Mouse (Mus musculus) NIH3T3 (cell line): ENCODE results near the gene Itgav.

Experiments
- DNase-seq: peaks from one replicate; pipeline ENCODE4 v3.0.0-alpha.2; 2012; ENCODE audit warnings: low read depth

The Itgav gene

DNA sequence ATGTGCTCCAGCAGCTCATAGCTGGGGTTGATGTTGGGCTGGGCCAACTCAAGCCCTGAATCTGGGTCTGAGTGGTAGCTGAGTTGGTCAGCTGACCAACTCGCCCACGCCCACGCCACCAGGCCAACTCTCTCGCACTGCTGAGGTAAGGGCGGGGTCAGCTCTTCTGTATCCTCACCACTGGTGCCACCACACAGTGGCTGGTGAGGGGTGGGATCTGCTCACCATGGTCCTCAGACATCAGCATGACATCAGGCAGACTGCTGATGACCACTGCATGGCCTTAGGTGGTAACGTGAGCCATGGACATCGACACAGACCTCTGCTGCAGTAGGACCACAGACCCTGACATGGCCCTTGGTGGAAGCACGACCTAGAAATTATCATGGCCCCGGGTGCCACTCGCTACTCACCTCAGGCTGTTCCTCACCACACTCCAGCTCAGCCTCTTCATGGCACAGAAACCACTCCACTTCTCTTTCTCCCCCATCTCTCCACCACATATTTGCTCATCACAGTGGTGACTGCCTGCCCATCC lies 24.5 kb downstream of the Itgav start:
- no peak for DNase-seq

DNA sequence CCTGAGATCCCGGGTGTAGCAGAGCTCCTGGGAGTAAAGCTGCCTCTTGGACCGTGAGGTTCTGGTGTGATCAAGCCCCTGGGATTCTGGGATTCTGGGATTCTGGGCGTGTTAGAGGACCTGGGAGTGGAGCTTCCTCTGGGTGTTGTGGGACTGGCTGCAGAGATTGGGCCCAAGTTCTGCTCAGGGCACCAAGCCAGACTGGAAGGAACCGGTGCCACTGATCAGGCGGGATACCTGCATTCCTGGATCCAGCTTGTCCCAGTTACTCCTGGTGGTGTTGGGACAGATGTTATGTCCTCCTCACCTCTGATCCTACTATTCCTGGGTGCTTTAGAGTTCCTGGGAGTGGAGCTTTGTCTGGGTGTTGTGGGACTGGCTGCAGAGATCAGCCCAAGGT lies 28.8 kb downstream of the Itgav start:
- no peak for DNase-seq

DNA sequence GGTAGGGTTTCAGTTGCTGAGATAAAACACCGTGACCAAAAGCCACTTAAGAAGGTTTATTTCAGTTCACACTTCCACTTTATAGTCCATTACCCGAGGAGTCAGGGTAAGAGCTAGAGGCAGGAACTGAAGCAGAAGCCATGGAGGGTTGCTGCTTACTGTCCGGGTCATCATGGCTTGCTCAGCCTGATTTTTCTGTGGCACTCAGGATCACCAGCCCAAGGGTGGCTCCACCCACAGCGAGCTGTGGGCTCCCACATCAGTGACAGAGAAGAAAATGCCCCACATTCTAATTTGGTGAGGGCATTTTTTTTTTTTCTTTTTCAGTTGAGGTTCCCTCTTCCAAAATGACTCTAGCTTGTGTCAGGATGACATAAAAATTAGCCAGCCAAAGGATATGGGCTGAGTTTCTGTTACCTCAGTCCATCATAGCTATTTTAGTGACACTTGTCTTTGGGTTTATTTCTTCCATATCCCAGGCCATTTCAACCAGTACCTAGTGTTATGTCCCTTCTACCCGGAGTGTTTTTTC lies 30.2 kb downstream of the Itgav start:
- no peak for DNase-seq

DNA sequence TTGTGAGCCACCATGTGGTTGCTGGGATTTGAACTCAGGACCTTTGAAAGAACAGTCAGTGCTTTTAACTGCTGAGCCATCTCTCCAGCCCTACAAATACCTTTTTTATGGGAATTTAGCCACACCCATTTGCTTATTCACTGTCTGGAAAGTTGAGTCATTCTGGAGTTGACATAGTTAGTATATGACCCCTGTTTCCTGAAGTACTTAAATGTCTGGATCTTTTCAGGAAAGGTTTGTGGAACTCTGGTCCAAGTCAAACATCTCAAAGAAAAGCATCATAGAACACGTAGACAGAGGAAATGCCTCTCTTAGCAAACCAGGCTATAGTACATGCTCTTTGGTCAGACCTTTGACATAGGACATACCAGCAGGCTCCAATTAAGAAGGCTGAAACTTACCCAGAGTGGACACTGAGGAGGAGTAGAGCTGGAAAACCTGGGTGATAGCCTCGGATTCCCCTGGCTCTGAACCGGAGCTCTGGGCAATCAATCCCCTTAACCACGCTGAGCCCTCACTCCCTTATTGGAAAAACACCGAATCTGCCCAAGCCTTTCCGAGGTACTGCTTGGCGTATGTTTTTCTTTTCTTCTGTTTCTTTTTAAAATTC lies 34.5 kb downstream of the Itgav start:
- peak; percentile 56 for DNase-seq

DNA sequence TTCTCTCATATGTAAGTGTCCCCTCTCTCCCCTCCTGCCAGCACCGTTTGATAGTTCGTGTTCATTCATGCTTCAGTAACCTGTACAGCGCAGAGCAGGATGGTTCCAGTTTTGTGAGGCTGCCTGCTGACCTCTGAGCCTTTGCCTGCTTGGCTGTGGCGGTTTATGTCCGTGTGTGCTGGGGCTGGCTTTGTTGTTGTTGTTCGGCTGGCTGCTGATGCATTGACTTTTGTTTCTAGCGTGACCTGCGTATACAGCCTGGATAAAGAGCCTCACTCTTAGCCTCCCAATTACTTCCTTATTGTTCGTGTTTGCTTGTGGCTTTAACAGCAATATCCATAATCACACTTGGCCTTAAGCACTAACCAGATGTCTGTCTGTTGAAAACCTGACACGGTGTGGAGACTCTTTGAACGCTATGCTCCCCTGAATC lies 35.0 kb downstream of the Itgav start:
- DNase-seq, result no peak

DNA sequence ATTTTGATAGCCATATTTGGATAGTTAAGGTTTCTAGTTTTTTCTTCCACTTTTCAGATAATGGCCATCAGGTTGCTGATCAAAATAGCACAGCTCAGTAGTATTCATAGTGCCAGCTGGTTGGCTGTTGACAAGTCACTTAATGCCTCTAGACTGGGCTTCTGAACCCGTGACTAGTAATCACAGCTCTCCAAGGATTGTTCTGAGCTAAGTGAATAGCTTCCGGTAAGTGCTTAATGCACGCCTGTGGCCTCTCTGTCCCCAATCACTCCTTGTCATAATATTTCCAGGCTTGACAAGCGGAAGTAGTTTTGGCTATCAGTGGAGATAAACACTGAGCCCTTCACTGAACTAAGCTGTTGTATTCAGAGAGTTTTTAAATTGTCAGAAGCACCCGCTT lies 35.5 kb downstream of the Itgav start:
- peak; percentile 11 for DNase-seq

DNA sequence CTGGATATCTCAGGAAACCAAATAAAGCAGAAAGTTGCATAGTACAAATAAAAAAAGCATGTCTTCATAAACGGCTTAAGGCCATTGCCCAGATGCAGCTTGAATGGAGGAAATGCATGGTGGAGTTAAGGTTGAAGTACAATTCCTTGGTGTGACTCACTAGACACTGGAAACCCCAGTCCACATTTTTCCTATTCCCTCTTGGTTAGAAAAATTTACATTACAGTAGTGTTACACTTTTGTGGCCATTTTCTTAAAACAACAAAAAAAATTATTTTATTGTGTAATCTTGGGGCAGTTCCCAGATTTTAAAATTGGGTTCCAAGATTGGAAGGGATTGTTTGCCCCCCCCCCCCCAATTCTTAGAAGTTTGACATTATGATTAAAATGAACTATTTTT lies 35.9 kb downstream of the Itgav start:
- peak; percentile 78 for DNase-seq

DNA sequence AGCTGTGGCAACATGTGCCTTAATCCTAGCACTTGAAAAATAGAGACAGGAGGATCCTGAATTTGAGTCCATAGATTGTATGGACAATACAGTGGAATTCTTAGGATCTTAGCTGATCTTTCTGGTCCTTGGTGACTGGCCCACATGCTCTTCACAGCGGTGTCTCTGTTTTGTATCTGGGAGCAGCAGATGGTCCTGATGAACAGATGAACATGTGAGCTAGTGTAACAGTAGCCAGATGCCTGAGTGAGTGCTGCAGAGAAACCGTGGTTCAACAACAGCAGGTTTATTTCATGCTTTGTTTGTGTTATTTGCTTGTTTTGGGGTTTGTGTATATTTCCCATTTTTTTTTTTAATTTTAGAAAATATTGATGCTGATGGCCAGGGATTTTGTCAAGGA lies 37.3 kb downstream of the Itgav start:
- no peak for DNase-seq

DNA sequence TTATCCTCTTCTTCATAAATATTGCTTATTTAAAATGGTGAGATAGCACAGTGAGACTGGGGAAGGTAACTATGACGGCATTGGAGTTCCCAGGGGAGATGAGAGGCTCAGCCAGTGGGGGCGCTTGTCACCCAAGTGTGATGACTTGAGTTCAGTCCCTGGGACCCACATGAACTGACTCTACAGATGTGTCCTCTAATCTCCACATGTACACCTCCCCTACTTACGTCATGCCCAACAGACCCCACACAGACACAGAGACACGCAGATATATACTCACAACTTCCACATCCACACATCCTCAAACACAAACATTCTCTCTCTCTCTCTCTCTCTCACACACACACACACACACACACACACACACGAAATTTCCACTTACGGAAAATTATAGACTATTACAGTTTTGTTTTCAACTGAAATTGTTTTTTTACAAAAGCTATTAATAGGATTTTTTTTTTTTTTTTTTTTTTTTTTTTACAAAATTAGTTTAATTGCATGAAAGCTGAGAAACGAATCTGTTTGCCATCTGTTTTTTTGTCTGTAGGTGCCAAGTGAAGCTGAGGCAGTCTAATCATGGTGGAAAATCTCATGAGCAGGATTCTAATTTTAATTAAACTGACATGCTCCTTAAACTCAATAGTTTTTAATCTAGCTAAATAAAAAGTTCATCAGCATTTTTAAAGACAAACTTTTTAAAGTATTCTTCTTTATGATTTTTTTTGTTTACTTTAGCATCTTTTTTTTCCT lies 38.1 kb downstream of the Itgav start:
- no peak for DNase-seq

DNA sequence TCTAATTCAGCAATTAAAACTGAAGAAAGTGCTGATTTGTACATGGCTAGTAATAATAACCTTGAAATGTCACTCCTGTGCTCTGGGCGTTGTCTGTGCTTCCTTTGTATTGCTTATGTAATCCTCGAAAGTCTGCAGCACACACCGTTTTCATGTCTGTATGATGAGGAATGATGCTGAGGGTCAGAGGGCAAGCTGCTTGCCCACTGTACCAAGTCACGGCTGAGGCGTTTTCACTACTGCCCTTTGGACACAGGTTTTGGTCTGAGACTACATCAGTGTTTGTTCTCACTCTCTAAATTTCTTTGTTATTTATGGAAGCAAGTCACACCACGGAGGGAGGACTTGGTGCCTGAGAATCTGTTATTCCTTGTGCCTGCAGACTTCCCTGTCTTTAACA lies 41.9 kb downstream of the Itgav start:
- no peak for DNase-seq

DNA sequence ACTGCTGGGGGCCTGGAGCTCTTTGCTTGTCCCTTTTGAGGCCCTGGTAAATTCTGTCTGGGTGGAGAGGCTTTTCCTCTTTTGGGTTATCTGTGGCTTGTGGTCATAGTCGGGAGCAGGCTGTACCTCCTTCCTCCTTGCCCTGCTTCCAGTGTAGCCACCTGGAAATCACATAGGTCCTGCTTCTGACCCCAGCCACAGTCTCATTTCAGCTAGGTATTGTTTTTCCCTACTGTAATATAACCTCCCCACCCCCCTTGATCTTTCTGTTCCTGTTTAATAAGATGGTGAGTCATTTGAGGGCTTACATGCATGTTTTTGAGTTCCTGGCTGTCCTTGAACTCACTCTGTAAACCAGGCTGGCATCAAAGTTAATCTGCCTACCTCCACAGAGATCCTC lies 42.7 kb downstream of the Itgav start:
- DNase-seq, result no peak

DNA sequence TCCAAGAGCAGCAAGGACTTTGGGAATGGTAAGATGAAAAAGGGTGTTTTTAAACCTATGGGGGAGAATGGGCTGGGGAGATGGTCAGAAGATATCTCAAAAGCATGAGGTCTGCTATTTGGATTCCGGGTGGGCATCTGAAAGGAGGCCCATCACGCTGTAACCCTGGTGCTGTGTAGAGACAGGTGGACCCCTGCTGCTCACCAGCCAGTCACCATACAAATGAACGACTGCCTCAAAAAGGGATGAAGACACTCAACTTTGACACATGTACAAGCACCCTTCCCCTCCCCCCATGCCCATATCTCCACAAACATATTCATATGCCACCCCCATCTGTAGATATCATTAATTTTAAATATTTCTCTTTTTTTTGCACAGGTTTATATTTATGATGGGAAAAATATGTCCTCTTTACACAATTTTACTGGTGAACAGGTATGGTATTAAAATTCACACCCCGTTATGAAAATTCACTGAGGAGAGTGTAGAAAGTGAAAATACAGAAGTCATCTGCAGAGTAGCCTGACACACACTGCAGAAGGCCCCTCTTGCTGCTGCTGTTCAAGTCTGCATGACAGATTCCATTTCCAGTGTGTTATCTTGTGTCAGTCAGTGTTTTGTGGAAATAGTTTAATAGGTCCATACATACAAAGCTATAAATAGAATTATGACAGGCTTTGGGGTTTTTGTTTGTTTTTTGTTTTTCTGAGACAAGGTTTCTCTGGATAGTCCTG lies 44.3 kb downstream of the Itgav start:
- DNase-seq, result no peak

DNA sequence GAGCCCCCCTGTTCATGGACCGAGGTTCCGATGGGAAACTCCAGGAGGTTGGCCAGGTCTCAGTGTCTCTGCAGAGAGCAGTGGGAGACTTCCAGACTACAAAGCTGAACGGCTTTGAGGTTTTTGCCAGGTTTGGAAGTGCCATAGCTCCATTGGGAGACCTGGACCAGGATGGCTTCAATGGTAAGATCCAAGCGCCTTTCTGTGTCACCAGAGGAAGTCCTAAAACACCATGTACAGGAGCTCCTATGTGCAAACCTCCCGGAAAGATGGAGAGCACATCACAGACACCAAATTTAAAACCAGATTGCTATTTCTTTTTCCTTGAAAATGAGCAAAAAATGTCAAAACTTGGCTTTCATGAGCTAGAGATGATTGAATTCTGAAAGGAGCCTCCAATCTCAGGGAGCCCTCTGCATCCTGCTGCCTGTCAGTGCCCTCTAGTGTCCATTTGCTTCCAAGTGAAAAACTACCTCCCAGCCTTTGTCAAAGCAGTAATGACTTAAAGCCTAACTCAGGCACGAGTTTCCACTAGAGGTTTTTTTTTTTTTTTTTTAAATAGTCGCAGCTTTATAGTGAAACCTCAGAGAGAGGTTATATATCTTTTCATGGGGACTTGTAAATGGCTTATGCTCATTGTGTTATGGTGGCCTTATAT lies 47.1 kb downstream of the Itgav start:
- DNase-seq, result peak; percentile 86

DNA sequence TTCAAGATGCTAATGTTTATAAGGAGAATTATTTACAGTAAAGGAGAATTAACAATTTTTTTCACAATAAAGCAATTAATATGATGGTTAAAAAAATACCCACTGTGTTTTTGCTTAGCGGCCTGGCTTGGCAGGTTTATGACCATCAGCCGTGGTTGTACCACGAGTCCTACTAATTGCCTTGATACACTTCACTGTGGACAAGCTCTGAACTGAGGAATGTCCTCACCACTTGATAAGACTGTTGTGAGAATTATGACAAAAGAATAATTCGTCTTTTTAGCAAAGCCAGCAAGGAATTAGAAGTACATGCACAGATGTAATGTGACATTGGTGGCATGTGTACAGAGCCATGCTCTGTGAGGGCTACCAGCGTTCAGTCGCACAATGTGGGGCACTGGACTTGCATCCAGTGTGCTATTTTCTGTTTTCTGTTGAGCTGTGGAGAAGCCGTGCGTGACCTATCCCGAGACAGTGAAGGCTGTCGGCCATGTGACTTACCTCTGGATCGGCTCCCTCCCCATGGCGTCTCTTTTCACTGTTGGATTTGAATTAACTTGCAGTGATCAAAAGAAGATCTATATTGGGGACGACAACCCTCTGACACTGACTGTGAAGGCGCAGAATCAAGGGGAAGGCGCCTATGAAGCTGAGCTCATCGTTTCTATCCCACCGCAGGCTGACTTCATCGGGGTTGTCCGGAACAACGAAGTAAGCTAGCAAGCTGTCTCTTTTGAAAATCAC lies 67.3 kb downstream of the Itgav start:
- no peak for DNase-seq

DNA sequence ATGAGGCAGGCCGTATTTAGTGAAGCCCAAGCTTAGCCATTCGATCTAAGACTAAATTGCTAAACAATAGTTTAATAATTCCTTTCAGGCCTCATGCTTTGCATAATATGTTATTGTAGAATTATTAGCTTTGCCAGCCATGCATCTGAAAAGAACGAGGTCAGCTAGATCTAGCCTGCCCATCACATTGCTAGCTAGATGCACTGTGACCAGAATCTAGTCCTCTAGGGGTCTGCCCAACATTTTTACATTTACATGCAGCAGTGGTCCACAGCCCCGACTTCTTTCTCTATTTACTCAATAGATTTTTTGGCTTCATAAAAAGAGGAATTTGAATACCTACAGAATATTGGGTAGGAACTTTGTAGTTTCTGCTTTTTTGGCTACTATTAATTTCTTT lies 67.9 kb downstream of the Itgav start:
- no peak for DNase-seq

DNA sequence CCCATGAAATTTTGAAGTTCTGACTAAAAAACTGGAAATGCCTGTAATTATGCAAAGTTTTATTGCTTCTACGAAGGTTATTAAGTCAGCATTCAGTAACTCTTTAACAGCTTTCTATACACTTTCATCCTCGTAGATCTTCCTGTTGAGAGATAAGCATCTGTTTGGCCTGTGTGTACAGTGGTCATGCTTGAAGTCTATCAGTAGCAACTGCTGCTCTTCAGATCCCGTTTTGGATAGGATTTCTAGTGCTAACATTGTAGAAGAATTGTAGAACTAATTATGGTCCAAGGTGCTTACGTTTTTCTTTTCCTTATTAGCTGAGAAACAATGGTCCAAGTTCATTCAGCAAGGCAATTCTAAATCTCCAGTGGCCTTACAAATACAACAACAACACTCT lies 71.6 kb downstream of the Itgav start:
- no peak for DNase-seq

DNA sequence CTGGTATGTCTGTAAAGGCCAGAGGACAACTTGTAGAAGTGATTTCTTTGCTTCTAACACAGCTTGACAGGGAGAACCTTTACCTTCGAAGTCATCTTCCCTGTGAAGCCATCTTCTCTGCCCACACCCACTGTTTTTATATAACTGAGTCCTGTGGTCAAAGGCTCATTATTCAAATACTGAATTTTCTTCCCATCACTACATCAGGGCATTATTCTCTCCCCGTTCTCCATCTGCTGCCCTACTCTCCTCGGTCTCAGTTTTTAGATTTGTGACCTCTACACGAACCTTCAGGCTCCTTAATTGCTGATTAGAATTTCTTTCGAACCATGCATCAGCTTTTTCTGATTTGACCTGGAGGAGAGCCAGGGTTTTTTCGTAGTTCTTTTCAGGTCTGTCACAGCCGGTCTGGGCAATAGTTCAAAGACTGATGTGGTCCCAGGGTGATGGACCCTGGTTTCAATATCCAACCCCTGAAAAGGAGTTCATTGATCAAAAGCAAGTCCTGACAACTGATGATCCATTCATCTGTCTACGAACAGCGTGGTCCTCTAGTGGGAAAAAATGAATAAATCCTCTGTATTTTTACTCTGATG lies 73.8 kb downstream of the Itgav start:
- DNase-seq, result no peak

DNA sequence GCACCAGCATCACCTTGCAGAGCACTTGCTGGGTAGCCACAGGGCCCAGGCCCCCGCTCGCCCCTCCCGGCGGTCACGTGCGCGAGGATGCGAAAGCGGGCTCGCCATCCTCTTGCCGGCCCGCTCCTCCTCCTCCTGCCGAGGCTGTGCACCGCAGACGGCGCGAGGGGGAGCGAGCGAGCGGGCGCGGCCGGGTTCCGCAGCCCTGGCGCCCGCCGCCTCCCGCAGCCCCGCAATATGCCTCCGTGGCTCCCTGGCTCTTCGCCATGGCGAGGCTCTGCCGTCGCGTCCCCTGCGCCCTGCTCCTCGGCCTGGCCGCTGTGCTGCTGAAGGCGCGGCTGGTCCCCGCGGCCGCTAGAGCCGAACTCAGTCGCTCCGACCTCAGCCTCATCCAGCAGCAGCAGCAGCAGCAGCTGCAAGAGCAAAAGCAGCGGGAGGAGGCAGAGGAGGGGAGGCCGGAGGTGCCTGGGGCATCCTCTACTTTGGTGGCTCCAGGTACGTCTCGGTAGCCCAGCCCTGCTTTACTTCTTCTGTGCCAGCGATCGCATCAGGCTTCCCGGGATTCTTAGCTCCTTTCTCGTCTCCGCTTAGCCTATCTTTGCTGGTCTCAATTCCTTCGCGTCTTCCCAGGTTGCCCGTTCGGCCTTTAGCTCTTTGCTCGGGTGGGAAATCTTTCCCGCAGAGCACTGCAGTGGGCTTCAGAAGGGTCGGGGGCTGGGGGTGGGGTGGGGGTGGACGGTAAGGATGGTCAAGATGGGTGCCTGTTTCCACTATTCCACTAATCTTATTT lies 88.5 kb downstream of the Itgav start, which contains the start of gene Fam171b:
Fam171b (plus strand) TSS at position 154 of the 790 bp plus-strand sequence.
- DNase-seq, result peak; percentile 87

DNA sequence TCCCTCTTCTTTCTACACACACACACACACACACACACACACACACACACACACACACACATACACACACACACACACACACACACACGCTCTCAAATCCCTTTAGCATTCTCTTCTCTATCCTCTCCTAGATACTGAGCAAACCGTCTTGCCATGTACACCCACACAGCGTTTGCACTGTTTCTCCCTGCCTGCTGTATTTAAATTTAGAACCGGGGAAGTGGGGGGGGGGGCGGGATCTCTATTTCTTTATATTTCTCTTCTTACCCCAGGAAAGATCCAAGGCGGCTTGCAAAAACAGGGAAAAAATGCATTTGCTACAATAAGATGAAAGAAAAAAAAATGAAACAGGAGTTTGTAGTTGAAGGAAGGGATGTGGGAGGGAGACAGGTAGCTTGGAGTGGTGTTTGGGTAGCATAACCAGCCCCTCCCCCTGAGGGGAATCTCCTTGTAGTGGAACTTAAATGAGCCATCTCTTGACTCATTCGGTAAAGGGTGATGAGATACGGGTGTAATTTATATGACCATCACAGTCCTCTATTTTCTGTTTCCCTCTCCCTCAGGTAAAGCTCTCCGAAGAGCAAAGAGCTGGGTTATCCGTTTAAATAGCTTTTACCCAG lies 89.2 kb downstream of the Itgav start:
- DNase-seq, result peak; percentile 17

DNA sequence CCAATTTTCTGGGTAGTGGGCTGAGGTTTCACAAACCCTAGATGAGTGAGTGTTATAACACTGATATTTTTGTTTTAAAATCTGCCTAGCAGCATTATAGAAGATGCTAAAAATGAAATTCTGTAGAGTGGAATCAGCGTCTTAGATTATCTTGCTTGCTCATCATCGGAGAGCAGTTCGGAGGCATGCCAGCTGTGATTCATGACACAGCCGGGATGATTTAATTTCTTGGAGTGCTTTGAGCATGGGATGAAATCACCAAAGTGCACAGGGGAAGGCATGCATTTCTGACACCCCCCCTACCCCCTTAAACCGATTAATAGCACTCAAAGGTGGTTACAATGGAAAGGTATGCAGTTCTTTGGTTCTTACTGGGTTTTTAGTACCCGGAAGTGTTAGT lies 89.8 kb downstream of the Itgav start:
- peak; percentile 83 for DNase-seq
